Mouse (Mus musculus) urinary bladder, postnatal 10 days (tissue): ENCODE results near the gene Tmem9.

Source experiments
- DNase-seq: peaks from one replicate; pipeline ENCODE4 v3.0.0; 2022; ENCODE audit warnings: low spot score

Gene Tmem9

GRCm38 (mm10) chr1:136007211-136008158 lies at the start of gene Tmem9:
TSS of gene Tmem9 (plus strand) at chr1:136008150.
- DNase-seq, result no peak

- no peak for DNase-seq
These were observed 49.5 kb upstream of the Tmem9 start for GRCm38 (mm10) chr1:135958483-135958882.

- DNase-seq, result no peak
These were observed 44.8 kb upstream of the Tmem9 start for GRCm38 (mm10) chr1:135963177-135963576.

- DNase-seq, result no peak
These were observed 43.4 kb upstream of the Tmem9 start for GRCm38 (mm10) chr1:135964561-135964960.

- DNase-seq, result no peak
These were observed 40.2 kb upstream of the Tmem9 start for GRCm38 (mm10) chr1:135967739-135968138.

- no peak for DNase-seq
These were observed 37.5 kb upstream of the Tmem9 start for GRCm38 (mm10) chr1:135970486-135970885.

GRCm38 (mm10) chr1:135972576-135972975 lies 35.4 kb upstream of the Tmem9 start:
- no peak for DNase-seq

- DNase-seq, result no peak
These were observed 23.8 kb upstream of the Tmem9 start for GRCm38 (mm10) chr1:135984105-135984504.

- no peak for DNase-seq
These were observed 18.1 kb upstream of the Tmem9 start for GRCm38 (mm10) chr1:135989876-135990275.

GRCm38 (mm10) chr1:135993470-135993869 lies 14.5 kb upstream of the Tmem9 start:
- no peak for DNase-seq

- no peak for DNase-seq
These were observed 10.4 kb upstream of the Tmem9 start for GRCm38 (mm10) chr1:135997537-135997936.

GRCm38 (mm10) chr1:135999720-136000287 lies 8.1 kb upstream of the Tmem9 start:
- DNase-seq, result no peak

GRCm38 (mm10) chr1:136001438-136001837 lies 6.5 kb upstream of the Tmem9 start:
- DNase-seq, result no peak

GRCm38 (mm10) chr1:136006292-136006748 lies 1.6 kb upstream of the Tmem9 start, which contains the start of gene Igfn1:
TSS of gene Igfn1 (minus strand) at chr1:136006342.
- no peak for DNase-seq

- DNase-seq, result no peak
These were observed 196 bp downstream of the Tmem9 start for GRCm38 (mm10) chr1:136008159-136008533.

GRCm38 (mm10) chr1:136010247-136010646 lies 2.3 kb downstream of the Tmem9 start:
- no peak for DNase-seq

GRCm38 (mm10) chr1:136013513-136013912 lies 5.6 kb downstream of the Tmem9 start:
- DNase-seq, result no peak

- no peak for DNase-seq
These were observed 7.0 kb downstream of the Tmem9 start for GRCm38 (mm10) chr1:136014796-136015502.

GRCm38 (mm10) chr1:136017307-136017706 lies 9.4 kb downstream of the Tmem9 start:
- no peak for DNase-seq

- peak; percentile 52 for DNase-seq
These were observed 10.0 kb downstream of the Tmem9 start for GRCm38 (mm10) chr1:136017907-136018313.

- DNase-seq, result no peak
These were observed 10.6 kb downstream of the Tmem9 start for GRCm38 (mm10) chr1:136018390-136019189.

GRCm38 (mm10) chr1:136030201-136030600 lies 22.3 kb downstream of the Tmem9 start:
- DNase-seq, result no peak
